Mouse (Mus musculus): ENCODE measurements around the gene Scamp5.
A peak's percentile ranks its signal among the peaks of the same experiment; 100 is the strongest.

Gene Scamp5

GRCm38 (mm10) chr9:57419521-57420267 lies 48.2 kb downstream of the Scamp5 start:
- no peak for DNase-seq (ENCODE audit: low read depth, low spot score)

- no peak for DNase-seq (ENCODE audit: low read depth, low spot score)
Measured at GRCm38 (mm10) chr9:57417341-57417740, 50.5 kb downstream of the Scamp5 start.

DNA sequence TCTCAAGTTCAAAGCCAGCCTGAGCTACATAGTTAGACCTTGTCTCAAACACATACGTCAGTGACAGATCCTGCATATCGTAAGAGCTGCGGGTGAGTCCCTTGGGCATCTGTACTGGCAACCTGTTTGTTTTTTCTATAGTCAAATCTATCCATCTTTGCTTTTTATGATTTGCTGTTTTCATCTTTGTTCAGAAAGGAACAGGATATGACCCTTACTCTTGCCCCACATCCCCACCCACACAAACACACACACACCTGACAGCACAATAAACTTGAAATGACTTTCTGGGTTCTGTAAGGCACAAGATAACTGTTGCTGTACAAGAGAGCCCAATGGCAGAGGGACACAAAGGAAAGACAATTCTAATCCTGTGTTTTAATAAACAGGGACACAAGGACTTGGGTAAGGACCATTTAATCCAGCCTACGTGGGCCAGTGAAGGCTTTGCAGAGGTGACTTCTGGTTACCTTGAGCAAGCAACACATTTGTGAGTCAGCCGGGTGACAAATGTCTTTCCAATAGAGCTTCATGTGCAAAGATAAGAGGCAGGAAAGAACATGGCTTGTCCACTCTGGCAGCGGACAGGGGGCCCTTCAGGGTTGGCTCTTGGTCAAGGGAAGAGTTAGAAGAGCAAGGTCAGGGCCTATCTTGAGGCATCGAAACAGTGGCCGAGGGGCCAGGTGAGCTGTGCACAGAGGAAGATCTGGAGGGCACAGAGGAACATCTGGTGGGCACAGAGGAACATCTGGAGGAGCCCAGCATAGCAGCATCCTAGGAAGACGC lies 60.5 kb downstream of the Scamp5 start:
- DNase-seq (ENCODE audit: low read depth, low spot score) = no peak

- no peak for DNase-seq (ENCODE audit: low read depth, low spot score)
Measured at GRCm38 (mm10) chr9:57406395-57406794, 61.5 kb downstream of the Scamp5 start.

DNA sequence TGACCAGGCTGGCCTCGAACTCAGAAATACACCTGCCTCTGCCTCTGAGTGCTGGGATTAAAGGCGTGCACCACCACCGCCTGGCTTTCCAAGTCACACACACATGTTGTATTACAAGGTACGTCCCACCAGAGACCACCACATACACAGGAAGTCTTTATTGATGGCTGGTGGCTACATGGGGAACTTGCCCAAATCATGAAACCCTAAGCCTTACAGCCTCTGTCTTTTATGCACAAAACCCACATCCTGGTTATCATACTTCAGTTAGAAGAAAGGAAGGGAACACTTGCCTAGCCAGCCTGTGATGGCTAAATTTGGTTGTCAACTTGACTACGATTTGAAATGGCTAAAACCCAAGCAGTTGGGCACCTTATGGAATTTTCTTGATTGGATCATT lies 63.8 kb downstream of the Scamp5 start:
- DNase-seq (ENCODE audit: low read depth, low spot score) = no peak

DNA sequence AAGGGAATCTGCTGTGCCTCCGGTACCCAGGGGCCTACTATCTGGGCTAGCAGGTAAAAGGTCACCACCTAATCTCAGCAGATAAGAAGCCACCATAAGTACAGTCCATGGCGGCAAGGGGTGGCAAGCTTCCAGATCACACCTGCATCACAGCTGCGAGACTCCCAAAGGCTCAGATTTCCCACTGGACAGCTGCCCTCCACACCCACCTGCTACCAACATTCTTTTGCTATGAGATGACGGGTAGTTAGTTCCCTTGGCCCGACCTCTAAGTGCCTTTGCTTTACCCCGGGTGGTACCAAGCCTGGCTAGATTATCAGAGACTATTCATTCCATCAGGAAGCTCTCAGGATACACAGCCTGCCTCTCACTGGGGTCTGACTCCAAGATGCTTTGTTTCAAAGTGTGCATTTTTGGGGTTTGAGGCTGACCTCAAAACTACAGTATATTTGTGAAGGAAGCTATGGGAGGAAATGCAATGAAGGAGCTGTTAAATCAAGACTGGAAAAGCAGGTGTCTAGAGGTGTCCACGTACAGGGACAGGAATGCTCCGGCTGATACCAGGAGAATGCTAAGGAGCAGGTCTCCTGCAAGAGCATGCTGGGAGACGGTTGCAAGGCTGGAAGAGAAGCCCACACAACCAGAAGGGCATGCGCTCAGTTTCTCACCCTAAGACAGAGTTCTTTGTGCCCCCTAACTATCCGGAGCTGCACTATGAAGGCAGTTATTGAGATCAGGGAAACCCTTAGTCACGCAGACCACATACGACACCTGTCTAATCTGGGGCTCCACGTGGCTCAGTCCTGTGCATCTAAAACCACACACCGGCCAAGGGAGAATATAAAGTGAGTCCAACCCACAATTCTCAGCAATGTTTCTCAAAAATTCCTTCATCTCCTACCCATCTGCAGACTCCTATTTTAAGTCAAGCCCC lies 65.3 kb downstream of the Scamp5 start:
- peak; percentile 12 for DNase-seq (ENCODE audit: low read depth, low spot score)

- DNase-seq (ENCODE audit: low read depth, low spot score) = no peak
Measured at GRCm38 (mm10) chr9:57398773-57399172, 69.1 kb downstream of the Scamp5 start.

DNA sequence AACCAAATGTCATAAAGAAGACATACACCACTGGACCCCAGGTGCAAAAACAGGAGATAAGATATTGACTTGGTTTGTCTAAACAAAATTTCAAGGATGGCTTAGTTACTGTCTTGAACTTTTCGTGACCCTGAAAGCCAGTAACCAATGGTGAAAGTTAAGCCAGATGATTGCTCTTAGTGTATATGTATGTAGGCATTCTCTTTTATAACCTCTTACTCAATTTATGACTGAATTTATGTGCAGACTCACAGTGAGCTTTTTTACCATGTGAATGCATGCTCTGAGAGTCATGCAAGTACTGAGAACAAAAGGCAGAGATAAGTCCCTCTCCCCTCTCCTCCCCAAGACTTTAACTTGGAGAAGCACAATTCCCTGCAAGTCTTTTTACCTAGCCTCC lies 75.0 kb downstream of the Scamp5 start:
- DNase-seq (ENCODE audit: low read depth, low spot score) = no peak
